Mouse (Mus musculus): ENCODE data around the gene Gmppa.

DNA sequence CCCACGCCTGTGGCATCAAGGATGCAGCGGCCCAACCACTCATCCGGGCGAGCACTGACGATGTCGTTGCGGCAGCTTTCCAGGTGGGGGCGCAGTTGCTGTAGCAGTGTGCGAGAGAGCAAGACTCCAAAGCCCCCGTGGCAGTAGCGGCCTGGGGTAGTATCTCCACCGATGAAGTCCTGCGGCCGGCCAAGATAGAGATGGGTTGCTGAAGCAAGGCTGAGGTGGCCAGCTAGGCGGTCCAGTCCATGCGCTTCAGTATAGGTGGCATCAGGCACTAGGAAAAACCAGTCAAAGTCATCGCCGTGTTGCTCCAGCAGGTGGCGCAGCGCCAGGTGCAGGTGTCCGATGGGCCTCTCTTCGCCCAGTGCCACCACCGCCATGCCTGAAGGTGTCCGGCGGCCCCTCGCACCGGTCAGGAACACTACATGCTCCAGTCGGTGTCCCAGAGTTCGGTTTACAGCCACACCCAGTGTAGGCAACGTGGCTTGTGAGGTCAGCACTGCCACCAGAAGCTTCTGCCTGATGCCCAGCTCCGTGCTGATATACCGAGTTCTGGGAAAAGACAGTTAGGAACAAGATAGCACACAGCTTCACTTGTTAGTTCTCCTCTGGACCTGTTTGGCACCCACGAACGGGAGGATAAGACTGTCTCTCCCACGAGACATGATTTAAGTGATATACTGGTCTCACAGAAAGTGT, 41.7 kb downstream of the Gmppa start:
- TF ChIP-seq CTCF (conservative IDR thresholded peaks at IDR 0.05; ENCODE audit: insufficient read depth, insufficient read length, low read depth, low read length) (peak; percentile 65), POLR2A (IDR thresholded peaks at IDR 0.05; ENCODE audit: low read depth, low read length) (no peak)

All from kidney, adult 2 months (tissue).